ENCODE assay signal across 8 mouse cellular contexts in genomic region chr9:63651594-63651993, GRCm38 (mm10). TPM values are rescaled to one million over a fixed set of nuclear protein-coding genes. Genes with fewer than 3 reads are reported as not detected.
DNase-seq lines count a peak whose midpoint lies in the region; ATAC-seq lines count a peak whose summit lies in the region.

No protein-coding gene starts in this region.

- no peaks in the 10 kb centered on the region for H3K27me3 ChIP-seq in hindbrain, embryonic 12.5 days
- H3K27me3 ChIP-seq in hindbrain, embryonic 11.5 days (ENCODE audit: control insufficient read depth, insufficient read depth, low read length) = no peaks in the 10 kb centered on the region
- no peaks in the 10 kb centered on the region for H3K27me3 ChIP-seq in kidney, embryonic 16.5 days (ENCODE audit: insufficient read depth, low read length)

- H3K4me2 ChIP-seq in hindbrain, embryonic 12.5 days (replicated peaks) = no peak overlapping the region
- no peak overlapping the region for H3K4me2 ChIP-seq in hindbrain, embryonic 11.5 days (replicated peaks; ENCODE audit: low read depth, low read length)
- no peak overlapping the region for H3K4me2 ChIP-seq in kidney, embryonic 16.5 days (replicated peaks; ENCODE audit: low read depth, low read length)

- no peak for ATAC-seq in hindbrain, embryonic 12.5 days (ENCODE audit: low FRiP score)
- ATAC-seq in hindbrain, embryonic 11.5 days (ENCODE audit: low FRiP score) = no peak
- no peak for ATAC-seq in kidney, embryonic 16.5 days (ENCODE audit: low FRiP score, low TSS enrichment)

- H3K36me3 ChIP-seq in hindbrain, embryonic 12.5 days = peaks cover 33% of the 10 kb centered on the region
- 0 out of 2 replicates have a peak, but pooled peaks cover 3% of the 10 kb centered on the region for H3K36me3 ChIP-seq in hindbrain, embryonic 11.5 days (ENCODE audit: control insufficient read depth, insufficient read depth, low read length)
- H3K36me3 ChIP-seq in kidney, embryonic 16.5 days (ENCODE audit: insufficient read depth, low read length) = peaks cover 69% of the 10 kb centered on the region

- peak overlapping the region; percentile 60; the same call in 1 of the 2 replicates for H3K27ac ChIP-seq in hindbrain, embryonic 12.5 days
- no peak overlapping the region for H3K27ac ChIP-seq in hindbrain, embryonic 11.5 days (ENCODE audit: low read depth, low read length)
- H3K27ac ChIP-seq in kidney, embryonic 16.5 days (ENCODE audit: low read length) = 0 out of 2 replicates have a peak overlapping the region, but pooled peaks have one; percentile 26

- WGBS in hindbrain, embryonic 12.5 days = 66% methylated on average over 11 of the region's 11 CpGs
- WGBS in hindbrain, embryonic 11.5 days = 82% methylated on average over 11 of the region's 11 CpGs
- 55% methylated on average over 11 of the region's 11 CpGs for WGBS in kidney, embryonic 16.5 days

- peaks cover 45% of the 10 kb centered on the region for H3K4me1 ChIP-seq in hindbrain, embryonic 12.5 days
- no peaks in the 10 kb centered on the region for H3K4me1 ChIP-seq in hindbrain, embryonic 11.5 days (replicated peaks; ENCODE audit: control insufficient read depth, insufficient read depth, low read length)
- H3K4me1 ChIP-seq in kidney, embryonic 16.5 days (ENCODE audit: insufficient read depth, low read length) = peaks cover 28% of the 10 kb centered on the region

- H3K9me3 ChIP-seq in hindbrain, embryonic 12.5 days (replicated peaks) = no peaks in the 10 kb centered on the region
- H3K9me3 ChIP-seq in hindbrain, embryonic 11.5 days (ENCODE audit: control insufficient read depth, low read length) = no peaks in the 10 kb centered on the region
- H3K9me3 ChIP-seq in kidney, embryonic 16.5 days (ENCODE audit: low read length) = no peaks in the 10 kb centered on the region

- no peak overlapping the region for H3K9ac ChIP-seq in hindbrain, embryonic 12.5 days
- H3K9ac ChIP-seq in hindbrain, embryonic 11.5 days (ENCODE audit: low read depth, low read length) = no peak overlapping the region
- no peak overlapping the region for H3K9ac ChIP-seq in kidney, embryonic 16.5 days (replicated peaks; ENCODE audit: low read length)

- DNase-seq in hindbrain, embryonic 11.5 days (ENCODE audit: low spot score) = no peak
- peak; percentile 55 for DNase-seq in urinary bladder, postnatal 14 days (ENCODE audit: low spot score)
- no peak for DNase-seq in urinary bladder, adult 2 months (ENCODE audit: low spot score)
- DNase-seq in yolk sac, embryonic 10.5 days (ENCODE audit: low spot score) = no peak
- no peak for DNase-seq in cerebellum, adult 9-11 months
- DNase-seq in B cell, adult 2 months = no peak

- H3K4me3 ChIP-seq in hindbrain, embryonic 12.5 days = no peak overlapping the region
- H3K4me3 ChIP-seq in hindbrain, embryonic 11.5 days (ENCODE audit: low read depth, low read length) = no peak overlapping the region
- no peak overlapping the region for H3K4me3 ChIP-seq in kidney, embryonic 16.5 days (ENCODE audit: low read length)

RNA-seq across cellular contexts. Expression of gene Aagab, which starts 49.1 kb away (rescaled TPM):
- polyA plus RNA-seq in hindbrain, embryonic 12.5 days (2016; fragmentation: Nextera tagmentation; extraction: Ambion mirVana) = 54.1 and 61.1 TPM in 2 replicates
- polyA plus RNA-seq in hindbrain, embryonic 11.5 days (2014; fragmentation: Nextera tagmentation; extraction: Ambion mirVana) = 55.4 and 56.8 TPM in 2 replicates
- polyA plus RNA-seq in urinary bladder, adult 2 months (2012; rRNA removed) = 16.7 and 19.3 TPM in 2 replicates
- 35.0 and 38.3 TPM in 2 replicates for polyA plus RNA-seq in kidney, embryonic 16.5 days (2015; fragmentation: Nextera tagmentation; extraction: Ambion mirVana)

RNA-seq across cellular contexts. Expression of gene Iqch, which starts 49.3 kb away (rescaled TPM):
- 0.10 and 0.16 TPM in 2 replicates for polyA plus RNA-seq in hindbrain, embryonic 12.5 days (2016; fragmentation: Nextera tagmentation; extraction: Ambion mirVana)
- polyA plus RNA-seq in hindbrain, embryonic 11.5 days (2014; fragmentation: Nextera tagmentation; extraction: Ambion mirVana) = 0.32 TPM in 1 of 2 replicates, not detected in the other
- polyA plus RNA-seq in urinary bladder, adult 2 months (2012; rRNA removed) = 0.03 TPM in 1 of 2 replicates, not detected in the other
- not detected in 2 replicates for polyA plus RNA-seq in kidney, embryonic 16.5 days (2015; fragmentation: Nextera tagmentation; extraction: Ambion mirVana)
